Mouse (Mus musculus) heart, adult 2 months (tissue): ENCODE results near the gene Tnfrsf13c.

Source experiments
- CTCF ChIP-seq: fragments of 200-600 bp; IDR thresholded peaks from 2 replicates; pipeline ENCODE4 v1.8.1; 2022; ENCODE audit warnings: antibody characterized with exemption, mild to moderate bottlenecking, moderate library complexity
- EP300 ChIP-seq: fragments of 200-500 bp; IDR thresholded peaks from 2 replicates; pipeline ENCODE4 v1.6.1; 2011; ENCODE audit warnings: low read depth, low read length, control low read depth; ENCODE audit not compliant: insufficient read depth
- POLR2A ChIP-seq: fragments of 200-500 bp; IDR thresholded peaks from 2 replicates; pipeline ENCODE4 v1.6.1; 2011; ENCODE audit warnings: mild to moderate bottlenecking, low read depth, low read length, control low read depth; ENCODE audit not compliant: insufficient read depth

GRCm38 (mm10) chr15:82207504-82208219, 16.5 kb downstream of the Tnfrsf13c start:
- no peak for TF ChIP-seq POLR2A
- TF ChIP-seq CTCF, result no peak
- no peak for TF ChIP-seq EP300
